Mouse (Mus musculus): ENCODE data around the gene Cdc42ep3.
A peak's percentile ranks its signal among the peaks of the same experiment; 100 is the strongest.

Cdc42ep3 gene

GRCm38 (mm10) chr17:79354444-79355270 lies at the start of gene Cdc42ep3:
Gene Cdc42ep3, minus strand, starts transcription at chr17:79355091.
- DNase-seq (ENCODE audit: low read depth, low spot score), result no peak

DNA sequence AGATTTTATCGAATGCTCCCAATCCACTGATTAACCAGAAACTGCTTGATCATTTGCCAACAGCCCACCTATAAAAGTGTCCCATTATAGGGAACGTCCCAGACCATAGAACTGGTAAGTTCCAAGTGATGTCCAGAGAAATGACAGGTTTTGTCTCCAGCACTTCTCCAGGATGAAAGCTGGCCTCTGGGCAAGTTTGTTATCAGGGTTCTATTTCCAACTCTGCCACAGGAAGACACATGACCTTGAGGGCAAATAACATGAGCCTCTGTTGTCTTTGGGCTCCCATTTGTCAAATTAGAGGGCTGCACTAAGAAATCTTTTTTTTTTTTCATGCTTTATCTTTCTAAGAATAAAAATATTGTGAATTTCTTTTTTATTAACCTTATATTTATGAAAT lies 45.5 kb upstream of the Cdc42ep3 start:
- no peak for DNase-seq (ENCODE audit: low read depth, low spot score)

DNA sequence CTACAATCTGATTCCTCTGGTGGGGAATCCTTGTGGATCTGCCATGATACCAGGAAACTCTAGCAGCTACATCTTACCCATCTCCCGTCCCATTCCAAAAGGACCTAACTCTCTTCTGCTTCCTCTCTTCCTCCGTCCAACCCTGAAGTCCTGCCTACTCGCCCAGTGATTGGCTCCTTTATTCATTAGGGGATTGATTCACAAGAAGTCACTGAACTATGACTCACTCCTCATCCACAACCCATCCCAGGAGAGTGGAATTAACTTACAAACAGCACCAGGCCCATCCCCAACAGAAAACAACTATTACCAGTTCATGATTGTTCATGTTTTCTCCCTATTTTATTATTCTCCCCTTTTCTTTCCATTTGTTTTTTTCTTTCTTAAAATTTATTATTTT lies 43.5 kb upstream of the Cdc42ep3 start:
- no peak for DNase-seq (ENCODE audit: low read depth, low spot score)

DNA sequence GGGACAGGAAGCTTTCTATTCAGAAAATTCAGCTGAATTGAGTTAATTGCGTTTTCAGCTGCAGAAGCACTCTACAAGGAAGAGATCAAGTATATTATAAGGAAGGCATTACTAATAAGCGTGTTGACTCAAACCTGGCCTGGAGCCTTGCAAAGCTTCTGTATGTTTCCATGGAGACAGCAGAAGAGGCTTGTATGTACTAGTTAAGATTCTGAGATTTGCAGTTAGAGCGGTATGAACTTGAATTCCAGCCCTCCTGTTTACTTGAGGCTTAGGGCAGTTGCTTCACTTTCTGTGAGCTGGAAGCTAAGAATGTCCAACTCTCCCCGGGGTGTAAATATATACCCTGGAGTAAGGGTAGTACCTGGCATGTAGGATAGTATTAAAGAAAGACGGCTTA lies 39.9 kb upstream of the Cdc42ep3 start:
- DNase-seq (ENCODE audit: low read depth, low spot score), result no peak

- no peak for DNase-seq (ENCODE audit: low read depth, low spot score)
Measured at GRCm38 (mm10) chr17:79393886-79394285, 39.0 kb upstream of the Cdc42ep3 start.

DNA sequence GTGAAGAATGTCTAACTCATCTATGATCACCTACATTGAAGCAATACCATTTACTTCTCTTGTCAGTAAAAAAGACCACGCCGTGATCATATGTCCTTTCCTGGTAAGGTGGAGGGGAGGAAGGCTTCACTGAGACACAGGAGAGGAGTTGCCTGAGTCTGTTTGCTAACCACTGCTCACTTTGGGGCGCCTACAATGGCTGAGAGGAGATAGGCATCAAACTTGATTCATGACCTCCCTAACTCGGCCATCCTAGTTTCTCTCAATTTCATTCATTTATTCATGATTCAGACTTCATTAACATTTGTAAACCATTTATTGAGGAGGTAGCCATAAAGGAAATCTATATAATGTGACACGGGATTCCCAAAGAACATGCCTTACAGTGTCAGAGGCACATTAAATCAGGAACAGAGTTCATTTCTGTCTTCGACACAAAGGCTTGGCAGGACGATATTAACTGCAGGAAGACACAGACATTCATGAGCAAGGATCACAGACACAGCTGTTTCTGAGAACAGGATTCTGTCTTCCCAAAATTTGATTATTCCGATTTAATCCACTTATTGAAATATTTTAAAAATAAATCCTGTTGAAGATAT lies 32.7 kb upstream of the Cdc42ep3 start:
- DNase-seq (ENCODE audit: low read depth, low spot score), result no peak

GRCm38 (mm10) chr17:79381485-79381884 lies 26.6 kb upstream of the Cdc42ep3 start:
- no peak for DNase-seq (ENCODE audit: low read depth, low spot score)

DNA sequence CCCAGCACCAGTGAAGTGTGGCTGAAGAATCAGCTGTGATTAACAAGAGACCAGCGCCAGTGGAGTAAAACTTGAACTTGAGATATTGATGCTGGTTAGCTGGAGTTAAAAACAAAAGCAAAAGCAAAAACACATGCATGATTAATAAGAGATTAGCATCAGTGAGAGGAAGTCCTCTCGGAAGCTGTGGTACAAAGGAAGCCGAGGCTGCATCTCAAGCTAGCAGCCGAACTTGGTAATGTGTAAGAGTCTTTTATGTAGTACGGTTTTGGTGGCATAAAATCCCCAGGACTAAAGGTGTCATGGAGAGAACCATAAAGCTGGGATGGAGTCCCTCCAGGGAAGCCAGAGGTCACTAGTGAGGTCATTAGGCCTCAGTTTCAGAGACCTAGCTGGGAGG lies 24.3 kb upstream of the Cdc42ep3 start:
- DNase-seq (ENCODE audit: low read depth, low spot score), result no peak

GRCm38 (mm10) chr17:79376434-79377210 lies 21.7 kb upstream of the Cdc42ep3 start:
- DNase-seq (ENCODE audit: low read depth, low spot score), result no peak

- DNase-seq (ENCODE audit: low read depth, low spot score), result no peak
Measured at GRCm38 (mm10) chr17:79372973-79373372, 18.1 kb upstream of the Cdc42ep3 start.

DNA sequence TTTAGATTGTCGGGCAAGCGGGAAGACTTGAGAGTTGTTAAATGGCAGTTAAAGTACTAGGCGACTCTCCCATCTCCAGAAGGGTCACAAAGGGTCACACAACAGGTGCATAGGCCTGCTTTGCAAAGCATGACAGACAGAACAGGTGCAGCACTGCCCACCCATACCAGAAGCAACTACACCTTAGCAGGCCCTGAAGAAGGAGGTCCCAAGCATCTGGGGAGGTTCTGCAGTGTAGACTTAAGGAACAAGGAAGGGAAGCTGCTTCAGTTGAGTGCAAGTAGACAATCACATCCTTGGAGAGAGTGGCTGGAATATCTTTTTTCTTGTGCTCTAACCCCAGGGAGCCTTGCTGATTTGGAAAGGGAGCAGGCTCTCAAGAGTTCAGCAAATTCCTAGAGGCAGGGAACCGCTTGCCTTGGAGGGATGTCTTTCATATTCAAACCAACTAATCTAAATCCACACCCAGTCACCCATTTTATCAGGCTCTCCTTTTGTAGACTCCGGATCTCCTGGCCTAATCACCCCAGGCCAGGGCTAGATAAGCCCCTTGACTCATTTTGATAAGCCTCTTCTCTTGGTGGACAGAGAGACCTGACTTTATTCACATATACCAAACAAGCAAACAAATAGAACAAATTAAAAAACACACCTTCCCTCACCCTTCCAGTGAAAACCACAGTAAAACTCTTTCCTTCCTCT lies 10.0 kb upstream of the Cdc42ep3 start:
- no peak for DNase-seq (ENCODE audit: low read depth, low spot score)

GRCm38 (mm10) chr17:79356071-79356601 lies 1.2 kb upstream of the Cdc42ep3 start:
- no peak for DNase-seq (ENCODE audit: low read depth, low spot score)

GRCm38 (mm10) chr17:79355271-79355991 lies 540 bp upstream of the Cdc42ep3 start:
- peak; percentile 76 for DNase-seq (ENCODE audit: low read depth, low spot score)

- no peak for DNase-seq (ENCODE audit: low read depth, low spot score)
Measured at GRCm38 (mm10) chr17:79354174-79354443, 782 bp downstream of the Cdc42ep3 start.

GRCm38 (mm10) chr17:79353446-79354173 lies 1.3 kb downstream of the Cdc42ep3 start:
- DNase-seq (ENCODE audit: low read depth, low spot score), result no peak

- no peak for DNase-seq (ENCODE audit: low read depth, low spot score)
Measured at GRCm38 (mm10) chr17:79350751-79351191, 4.1 kb downstream of the Cdc42ep3 start.

DNA sequence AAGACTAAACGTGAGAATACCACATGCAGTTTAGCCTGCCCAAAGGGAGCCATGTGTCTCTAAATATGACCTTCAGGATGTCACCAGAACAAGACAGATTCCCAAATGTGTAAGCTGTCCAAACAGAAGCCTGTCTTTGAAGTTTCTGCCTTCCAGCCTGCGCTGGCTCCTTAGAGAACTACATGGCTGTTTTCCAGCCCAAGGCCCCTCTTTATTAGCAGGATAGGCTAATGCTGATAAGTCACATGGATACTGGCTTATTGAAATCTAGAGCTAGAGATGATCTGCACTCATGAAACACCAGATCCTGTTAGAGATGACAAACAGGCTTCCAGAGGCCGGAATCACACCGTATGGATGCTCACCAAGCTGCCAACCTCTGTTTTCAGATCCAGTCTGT lies 5.5 kb downstream of the Cdc42ep3 start:
- DNase-seq (ENCODE audit: low read depth, low spot score), result no peak

- DNase-seq (ENCODE audit: low read depth, low spot score), result no peak
Measured at GRCm38 (mm10) chr17:79347920-79348589, 6.8 kb downstream of the Cdc42ep3 start.

DNA sequence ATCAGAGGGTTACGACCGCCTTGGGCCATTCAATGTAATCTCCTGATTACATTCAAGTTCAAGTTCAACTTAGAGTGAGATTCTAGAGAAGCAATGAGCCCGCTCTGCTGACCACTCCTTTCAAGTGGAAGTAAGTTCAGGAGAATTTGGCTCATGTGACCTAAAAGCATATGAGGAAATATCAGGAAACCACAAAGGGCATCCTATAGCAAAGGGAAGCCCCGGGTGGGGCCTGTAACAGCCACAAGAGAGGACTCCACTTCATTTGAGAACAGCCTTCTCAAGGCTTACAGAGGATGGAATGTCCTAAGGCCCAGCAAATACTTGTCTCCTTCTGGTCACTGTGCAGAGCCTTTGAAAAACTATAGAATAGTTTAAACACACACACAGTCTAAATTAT lies 7.6 kb downstream of the Cdc42ep3 start:
- no peak for DNase-seq (ENCODE audit: low read depth, low spot score)

All from forelimb bud, embryonic 11.5 days (tissue).